Mouse (Mus musculus): ENCODE results near the gene Edc3.

DNA sequence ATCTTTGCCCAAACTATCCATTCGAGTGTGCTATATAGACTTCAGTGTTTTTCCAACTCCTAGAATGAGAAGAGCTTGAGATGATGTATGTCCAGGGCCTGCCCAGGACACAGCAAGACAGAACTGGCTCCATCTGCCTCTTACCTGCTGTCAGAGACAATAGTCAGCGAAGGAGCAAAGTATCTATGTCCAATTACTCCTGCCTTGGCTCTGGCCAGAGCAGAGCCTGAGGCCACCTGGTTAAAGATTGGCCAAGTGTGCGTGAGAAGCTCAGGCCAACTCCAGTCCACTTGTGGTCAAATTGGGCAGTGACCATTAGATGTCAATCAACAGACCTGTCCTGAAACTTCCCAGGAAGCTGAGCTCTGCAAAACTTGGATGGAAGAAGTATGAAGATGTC lies 38.8 kb upstream of the Edc3 start:
- TF ChIP-seq EP300 (IDR thresholded peaks at IDR 0.05) (no peak), CTCF (IDR thresholded peaks at IDR 0.05) (no peak)
